Mouse (Mus musculus): ENCODE data around the gene Ap3d1. TPM values are rescaled to one million over a fixed set of nuclear protein-coding genes. Genes with fewer than 3 reads are reported as not detected.

Gene Ap3d1
- total RNA-seq (2014; fragmentation: Nextera tagmentation) = 54.1 and 79.5 TPM in 2 replicates
- 36.6 and 37.8 TPM in 2 replicates for total RNA-seq (2017)

DNA sequence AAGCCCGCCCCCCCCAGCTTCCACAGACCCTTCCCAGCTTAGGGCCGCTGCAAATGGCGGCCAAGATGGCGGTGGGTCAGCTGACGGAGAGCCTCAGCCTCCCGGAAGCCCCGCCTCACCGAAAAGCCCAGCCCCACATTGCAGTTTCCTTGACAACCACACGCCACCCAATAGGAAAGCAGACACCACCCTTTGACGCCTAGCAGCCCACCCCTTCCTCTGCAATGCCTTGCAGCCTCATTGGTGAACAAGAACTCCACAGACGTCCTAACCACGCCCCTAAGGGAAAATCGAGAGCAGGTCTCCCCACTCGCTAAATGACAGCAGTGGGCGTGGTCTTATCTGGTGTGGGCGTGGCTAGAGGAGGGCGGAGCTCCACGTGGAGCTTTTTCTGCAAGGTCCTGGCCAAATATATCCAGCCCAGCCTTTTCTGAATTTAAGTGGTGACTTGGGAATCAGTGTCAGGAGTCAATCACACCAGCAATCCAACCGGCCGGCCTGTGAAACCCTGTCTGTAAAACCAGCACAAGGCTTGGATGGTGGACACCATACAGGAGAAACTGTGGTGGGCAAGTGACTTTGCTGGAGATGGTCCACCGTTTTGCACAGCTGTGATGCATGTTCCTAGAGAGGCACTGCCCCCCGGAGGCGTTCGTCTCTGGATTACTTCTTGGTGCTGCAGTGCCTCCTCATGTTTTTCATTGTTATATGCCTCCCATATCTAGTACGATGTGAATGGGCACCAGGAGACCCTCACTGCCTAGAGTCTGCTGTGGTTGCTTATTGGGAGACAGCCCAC, at the start of gene Ap3d1:
Gene Ap3d1, minus strand, starts transcription at position 85 of the 799 bp plus-strand sequence.
- peak; percentile 99 for ATAC-seq (replicated peaks; ENCODE audit: low FRiP score, low TSS enrichment, poor library complexity, severe bottlenecking)

DNA sequence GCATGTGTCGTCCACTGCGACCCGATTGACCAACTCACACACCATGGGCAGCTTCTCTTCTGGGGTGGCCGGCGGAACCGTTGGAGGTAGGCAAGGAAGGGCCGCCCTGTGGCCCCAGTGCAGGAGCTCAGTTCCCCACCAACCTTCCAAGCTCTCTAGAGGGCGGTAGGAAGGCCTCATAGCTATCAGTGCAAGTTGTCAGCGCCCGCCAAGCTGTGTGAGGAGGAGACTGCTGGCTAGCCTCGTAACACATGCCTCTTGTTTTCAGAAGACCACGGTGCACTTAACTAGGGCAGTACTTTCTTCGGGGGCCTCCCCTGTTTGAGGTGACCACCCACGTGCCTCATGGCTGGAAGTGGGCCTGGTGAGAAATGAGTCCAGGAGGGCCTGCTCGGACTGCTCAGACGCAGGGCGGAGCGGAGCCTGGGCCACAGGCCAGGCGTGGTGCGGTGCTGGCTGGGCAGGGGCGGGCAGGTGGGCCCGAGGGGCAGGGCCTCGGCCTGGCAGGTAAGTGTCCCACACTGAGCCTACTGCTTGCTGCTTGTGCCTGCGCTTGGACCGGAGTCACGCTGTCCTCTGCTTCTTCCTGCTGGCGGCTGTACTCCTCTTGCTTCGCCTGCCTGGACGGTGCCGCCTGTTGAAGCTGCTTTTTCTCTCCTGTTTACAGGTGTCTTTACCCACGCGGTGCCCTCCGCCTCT, 49.6 kb upstream of the Ap3d1 start:
- no peak for ATAC-seq (replicated peaks; ENCODE audit: low FRiP score, low TSS enrichment, poor library complexity, severe bottlenecking)

DNA sequence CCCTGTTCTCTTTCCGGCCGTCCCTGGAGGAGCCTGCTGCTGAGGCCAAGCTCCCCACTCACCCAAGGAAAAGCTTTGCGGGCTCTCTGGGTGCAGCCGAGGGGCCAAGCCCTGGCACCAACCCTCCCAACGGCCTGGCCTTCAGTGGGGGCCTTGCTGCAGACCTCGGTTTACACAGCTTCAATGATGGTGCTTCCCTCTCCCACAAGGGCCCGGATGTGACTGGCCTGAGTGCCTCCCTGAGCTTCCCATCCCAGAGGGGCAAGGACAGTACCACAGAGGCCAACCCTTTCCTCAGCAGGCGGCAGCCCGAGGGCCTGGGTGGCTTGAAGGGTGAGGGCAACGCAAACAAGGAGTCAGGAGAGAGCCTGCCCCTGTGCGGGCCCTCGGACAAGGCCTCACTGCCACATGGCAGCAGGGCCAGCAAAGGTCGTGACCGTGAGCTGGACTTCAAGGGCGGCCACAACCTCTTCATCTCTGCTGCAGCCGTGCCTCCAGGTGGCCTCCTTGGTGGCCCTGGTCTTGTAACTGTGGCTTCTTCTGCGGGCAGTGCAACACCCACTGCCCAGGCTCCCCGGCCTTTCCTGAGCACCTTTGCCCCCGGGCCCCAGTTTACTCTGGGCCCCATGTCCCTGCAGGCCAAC, 48.8 kb upstream of the Ap3d1 start:
- ATAC-seq (replicated peaks; ENCODE audit: low FRiP score, low TSS enrichment, poor library complexity, severe bottlenecking) = no peak

DNA sequence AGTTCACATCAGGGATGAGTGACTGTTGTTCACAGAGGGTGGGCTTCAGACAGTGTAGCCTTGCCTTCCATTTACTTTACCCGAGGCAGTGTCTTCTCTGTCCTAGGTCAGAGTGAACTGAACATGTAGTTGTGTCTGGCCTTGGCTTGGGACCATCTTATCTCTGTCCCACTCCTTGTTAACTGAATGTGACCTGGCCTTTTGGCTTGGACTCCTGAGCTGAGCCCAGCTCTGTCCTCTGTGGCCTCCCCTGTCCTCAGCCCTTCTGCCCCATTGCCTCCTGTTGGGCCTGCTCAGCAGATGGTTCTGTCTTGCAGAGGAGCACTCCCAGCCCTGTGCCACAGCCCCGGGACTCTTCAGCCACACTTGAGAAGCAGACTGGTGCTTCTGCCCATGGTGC, 45.5 kb upstream of the Ap3d1 start:
- no peak for ATAC-seq (replicated peaks; ENCODE audit: low FRiP score, low TSS enrichment, poor library complexity, severe bottlenecking)

DNA sequence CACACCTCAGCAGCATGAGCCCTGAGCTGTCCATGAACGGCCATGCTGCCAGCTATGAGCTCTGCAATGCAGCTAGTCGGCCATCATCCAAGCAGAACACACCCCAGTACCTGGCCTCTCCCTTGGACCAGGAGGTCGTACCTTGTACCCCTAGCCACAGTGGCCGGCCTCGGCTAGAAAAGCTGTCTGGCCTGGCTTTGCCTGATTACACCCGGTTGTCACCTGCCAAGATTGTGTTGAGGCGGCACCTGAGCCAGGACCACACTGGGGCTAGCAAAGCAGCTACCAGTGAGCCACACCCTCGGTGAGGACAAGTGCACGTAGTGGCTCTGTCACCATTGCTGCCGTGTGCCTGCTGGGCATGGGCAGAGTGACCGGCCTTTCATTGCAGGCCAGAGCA, 43.9 kb upstream of the Ap3d1 start:
- no peak for ATAC-seq (replicated peaks; ENCODE audit: low FRiP score, low TSS enrichment, poor library complexity, severe bottlenecking)

DNA sequence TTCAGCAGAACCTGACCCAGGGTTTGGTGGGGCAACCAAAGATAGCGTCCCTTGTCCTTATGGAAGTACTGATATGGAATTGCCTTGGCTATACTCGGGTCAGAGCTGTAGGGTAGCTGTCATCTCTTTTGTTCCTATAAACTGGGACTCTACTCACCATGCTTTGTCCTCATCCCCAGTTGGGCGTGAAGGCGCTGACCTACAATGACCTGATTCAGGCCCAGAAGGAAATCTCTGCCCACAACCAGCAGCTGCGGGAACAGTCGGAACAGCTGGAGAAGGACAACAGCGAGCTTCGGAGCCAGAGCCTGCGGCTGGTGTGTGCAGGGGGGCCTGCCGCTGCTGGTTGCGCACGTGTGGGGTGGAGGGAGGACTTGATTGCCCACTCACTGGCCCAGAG, 42.8 kb upstream of the Ap3d1 start:
- ATAC-seq (replicated peaks; ENCODE audit: low FRiP score, low TSS enrichment, poor library complexity, severe bottlenecking) = no peak

DNA sequence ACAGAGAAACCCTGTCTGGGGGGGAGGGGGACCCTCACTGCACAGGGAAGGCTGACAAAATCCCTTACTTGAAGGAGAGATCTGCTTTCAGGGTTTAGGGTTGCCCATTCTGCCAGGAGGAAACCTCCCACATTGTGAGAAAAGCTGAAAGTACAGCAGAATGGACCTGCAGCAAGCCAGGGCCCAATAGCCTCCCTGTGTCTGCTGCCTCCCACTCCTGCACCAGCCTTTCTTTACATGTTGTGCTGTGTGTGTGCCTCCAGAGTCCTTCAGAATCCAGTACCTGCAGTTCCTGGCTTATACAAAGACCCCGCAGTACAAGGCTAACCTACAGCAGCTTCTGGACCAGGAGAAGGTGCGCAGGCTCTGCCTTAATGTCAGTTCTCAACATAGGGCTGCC, 42.2 kb upstream of the Ap3d1 start:
- no peak for ATAC-seq (replicated peaks; ENCODE audit: low FRiP score, low TSS enrichment, poor library complexity, severe bottlenecking)

DNA sequence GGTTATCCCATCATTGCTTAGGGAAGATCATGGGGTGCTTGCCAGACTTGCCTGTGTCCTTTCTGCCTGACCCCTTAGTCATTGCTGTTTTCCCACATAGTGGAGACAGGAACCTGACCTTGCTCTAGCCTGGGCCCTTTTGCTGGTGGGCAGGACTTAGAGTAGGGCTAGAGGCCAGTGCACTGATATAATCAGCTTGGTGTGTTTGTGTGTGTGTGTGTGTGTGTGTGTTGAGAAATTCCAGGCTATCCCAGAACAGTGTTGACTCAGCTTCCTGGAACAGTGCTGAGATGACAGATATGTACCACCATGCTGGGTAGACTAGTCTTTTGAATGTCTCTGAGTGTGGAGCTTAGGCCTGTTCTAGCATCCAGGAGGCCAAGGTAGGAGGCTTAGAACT, 37.5 kb upstream of the Ap3d1 start:
- ATAC-seq (replicated peaks; ENCODE audit: low FRiP score, low TSS enrichment, poor library complexity, severe bottlenecking) = no peak

DNA sequence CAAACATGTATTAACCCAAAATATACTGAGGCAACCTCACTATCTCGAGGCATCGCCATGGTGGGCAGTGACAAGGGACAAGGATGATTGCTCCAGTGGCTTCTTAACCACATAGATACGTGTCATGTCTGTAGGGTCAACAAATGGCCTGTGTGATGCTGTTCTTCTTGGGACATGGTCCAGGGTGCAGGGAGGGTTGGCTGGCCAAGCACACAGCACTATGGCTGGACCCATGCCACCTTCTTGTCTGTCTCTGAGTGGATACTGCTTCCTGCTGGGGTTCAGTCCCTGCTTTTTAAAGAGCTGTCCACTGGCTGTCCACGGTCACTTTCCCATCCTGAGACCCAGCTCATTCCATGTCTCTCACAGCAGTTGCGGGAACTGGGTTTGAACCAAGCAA, 35.1 kb upstream of the Ap3d1 start:
- ATAC-seq (replicated peaks; ENCODE audit: low FRiP score, low TSS enrichment, poor library complexity, severe bottlenecking) = no peak

DNA sequence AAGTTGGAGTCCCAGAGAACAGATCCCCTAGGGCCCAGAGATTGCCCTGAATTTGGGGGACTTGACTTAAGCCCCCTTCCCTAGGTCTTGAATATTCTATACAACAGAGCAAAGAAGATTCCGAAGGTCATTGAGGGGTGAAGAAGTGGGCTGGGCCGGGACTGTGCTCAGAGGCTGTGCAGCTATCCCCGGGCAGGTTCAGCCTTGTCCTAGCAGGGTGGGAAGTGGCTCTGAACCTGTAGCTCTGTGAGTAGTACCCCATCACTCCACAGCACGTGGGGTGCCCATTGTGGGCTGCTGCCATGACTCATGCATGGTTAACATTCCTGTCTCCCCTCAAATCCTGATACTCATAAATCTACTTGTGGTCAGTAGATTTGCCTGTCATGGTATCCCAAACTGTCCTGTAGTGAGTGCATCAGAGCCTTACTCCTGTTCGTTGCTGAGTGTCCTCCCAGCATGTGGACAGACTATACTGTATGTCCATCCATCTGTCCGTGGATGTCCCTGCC, 34.4 kb upstream of the Ap3d1 start:
- ATAC-seq (replicated peaks; ENCODE audit: low FRiP score, low TSS enrichment, poor library complexity, severe bottlenecking) = no peak

DNA sequence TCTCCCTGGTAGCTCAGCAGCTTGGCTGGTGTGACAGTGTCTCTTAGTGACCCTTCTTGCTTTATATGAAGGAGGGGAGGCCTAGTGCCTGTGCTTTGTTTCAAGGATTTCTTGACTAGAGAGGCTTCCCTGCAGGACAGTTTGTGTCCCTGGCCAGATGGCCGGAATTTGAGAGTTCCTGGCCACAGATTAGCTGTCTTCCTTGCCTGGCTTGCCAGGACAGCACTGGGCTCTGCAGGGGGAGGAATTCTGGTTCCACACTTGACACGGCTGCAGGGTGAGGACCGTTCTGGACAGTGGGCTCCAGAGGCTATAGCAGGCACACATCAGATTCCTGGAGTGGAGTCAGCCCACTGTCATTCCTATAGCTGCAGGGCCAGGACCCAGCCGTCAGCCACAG, 33.7 kb upstream of the Ap3d1 start:
- ATAC-seq (replicated peaks; ENCODE audit: low FRiP score, low TSS enrichment, poor library complexity, severe bottlenecking) = no peak

DNA sequence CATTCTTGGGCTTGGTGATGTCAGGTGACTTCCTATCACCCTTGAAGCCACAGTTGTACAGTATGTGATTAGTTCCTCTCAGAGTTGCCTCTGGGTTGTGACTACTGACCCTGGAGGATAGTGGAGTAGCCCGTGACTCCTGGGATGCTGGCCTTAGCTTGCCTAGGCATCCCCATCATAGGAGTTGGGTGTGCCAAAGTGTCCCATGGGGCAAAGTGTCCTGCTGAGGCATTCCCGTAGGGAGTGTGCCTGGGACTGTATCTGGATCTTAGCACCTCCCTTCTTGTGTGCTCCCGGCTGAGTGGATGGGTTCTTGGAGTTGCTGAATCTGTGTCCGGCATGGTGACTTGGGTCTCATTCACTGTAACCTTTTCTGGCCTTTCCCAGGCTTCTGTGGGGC, 32.9 kb upstream of the Ap3d1 start:
- ATAC-seq (replicated peaks; ENCODE audit: low FRiP score, low TSS enrichment, poor library complexity, severe bottlenecking) = peak; percentile 19

DNA sequence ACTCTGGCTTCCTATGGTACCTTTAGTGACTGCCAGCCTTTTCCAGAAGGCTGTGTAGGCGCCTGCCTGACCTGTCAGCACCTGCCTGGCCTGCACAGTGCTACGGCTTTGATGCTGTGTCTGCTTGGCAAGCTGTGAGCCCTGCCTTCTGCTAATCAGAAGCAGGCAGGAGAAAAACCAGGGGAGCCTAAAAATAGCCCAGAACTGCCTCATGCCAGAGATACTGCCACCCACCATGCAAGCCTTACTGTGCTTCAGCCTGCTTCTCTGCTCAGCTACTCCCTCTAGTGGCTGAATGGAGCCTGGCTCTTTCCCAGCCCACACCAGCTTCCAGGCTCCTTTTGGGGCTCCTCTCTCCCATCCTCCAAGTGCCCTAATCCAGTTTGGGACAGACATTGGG, 32.5 kb upstream of the Ap3d1 start:
- peak; percentile 97 for ATAC-seq (replicated peaks; ENCODE audit: low FRiP score, low TSS enrichment, poor library complexity, severe bottlenecking)

DNA sequence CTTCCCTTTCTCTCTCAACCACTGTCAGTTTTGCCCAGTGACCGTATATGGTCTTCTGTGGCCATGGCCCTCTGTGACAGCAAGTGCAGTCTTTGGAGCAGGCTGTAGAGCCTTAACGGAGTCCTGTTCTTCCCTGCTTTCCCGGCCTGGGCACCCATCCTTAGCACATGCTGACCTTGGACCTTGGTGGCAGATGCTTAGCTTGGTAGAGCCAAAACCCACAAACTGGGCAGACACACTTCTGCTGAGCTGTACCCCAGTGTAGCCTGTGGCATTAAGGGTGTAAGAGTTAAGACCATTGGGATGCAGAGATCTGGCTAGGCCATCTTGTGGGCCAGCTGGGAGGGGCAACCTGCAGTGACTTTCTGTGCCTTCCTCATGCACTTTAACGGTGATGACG, 31.8 kb upstream of the Ap3d1 start:
- no peak for ATAC-seq (replicated peaks; ENCODE audit: low FRiP score, low TSS enrichment, poor library complexity, severe bottlenecking)

DNA sequence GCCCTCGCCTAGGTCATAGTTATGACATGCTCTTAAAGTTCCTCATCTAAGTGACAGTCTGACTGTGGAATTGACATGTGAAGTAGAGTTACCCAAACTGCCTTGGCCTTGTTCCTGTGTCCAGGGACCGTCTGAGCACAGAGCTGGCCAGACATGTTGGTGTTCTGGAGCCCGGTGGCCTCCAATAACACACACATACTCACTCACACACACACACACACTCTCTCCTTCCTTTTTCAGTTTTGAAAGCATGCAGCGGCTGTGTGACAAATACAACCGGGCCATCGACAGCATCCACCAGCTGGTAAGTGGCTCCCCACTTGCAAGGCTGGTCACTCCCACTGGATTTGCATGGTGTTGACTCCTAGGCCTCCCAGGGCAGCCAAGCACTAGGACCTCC, 26.3 kb upstream of the Ap3d1 start:
- ATAC-seq (replicated peaks; ENCODE audit: low FRiP score, low TSS enrichment, poor library complexity, severe bottlenecking) = no peak

DNA sequence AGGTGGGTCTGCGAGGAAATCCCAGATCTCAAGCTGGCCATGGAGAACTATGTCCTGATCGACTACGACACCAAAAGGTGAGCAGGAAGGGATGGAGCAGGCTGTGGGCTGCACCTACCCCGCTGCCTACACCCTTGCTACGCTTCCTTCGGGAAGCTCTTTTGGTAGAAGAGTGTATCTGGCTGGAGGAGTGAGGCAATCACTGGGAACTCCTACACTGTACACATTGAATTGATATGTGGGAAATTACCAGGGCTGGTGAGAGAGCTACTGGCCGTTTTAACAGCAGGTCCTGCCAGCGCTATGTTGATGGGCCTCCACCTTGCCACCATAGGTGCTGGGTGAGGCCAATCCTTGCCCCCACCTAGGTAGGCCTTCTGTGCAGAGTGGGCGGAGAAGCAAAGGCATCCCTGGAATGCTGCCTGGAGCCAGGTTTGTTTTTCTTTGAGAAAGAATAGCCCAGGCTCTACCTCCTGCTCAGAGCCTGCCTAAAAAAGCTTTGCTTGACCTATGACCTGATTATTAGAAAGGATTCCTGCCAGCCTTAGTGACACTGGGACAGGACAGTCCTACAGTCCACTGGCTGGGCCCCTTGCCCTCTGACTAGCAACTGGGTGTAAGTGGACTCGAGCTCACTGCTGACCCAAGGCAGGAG, 24.2 kb upstream of the Ap3d1 start:
- ATAC-seq (replicated peaks; ENCODE audit: low FRiP score, low TSS enrichment, poor library complexity, severe bottlenecking) = no peak

DNA sequence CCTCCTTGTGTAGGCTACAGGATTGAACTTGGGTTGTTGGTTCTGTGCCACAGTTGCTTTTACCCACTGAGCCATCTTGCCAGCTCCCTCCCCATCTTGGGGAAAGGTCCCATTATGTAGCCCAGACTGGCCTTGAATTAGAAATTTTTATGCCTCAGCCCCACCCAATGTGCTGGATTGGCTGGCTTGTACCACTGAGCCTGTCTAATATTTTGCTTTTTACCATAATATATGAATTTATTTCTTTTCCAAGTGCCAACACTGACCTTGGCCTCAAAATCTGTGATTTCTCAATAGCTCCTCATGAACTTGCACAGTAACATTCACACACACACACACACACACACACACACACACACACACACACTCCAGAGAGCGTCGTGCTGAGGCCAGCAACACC, 23.7 kb upstream of the Ap3d1 start:
- no peak for ATAC-seq (replicated peaks; ENCODE audit: low FRiP score, low TSS enrichment, poor library complexity, severe bottlenecking)

DNA sequence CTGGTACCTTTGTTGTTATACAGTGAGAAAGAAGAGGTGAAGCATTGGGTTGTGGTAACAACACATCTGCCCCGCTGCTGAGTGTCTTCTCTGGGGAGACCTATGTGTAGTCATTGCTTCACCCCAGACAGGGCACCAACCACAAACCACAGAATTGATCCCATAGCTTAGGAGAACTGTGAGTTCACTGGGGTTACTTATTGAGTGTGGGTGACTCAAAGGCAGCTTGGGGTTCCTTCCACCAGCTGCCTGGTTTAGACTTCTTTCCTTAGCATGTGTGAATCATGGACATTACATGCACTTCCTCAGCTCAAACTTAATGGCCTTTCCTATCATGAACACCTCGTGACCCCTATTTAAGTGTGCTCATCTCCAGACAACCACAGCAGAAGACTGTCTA, 21.4 kb upstream of the Ap3d1 start:
- ATAC-seq (replicated peaks; ENCODE audit: low FRiP score, low TSS enrichment, poor library complexity, severe bottlenecking) = no peak

DNA sequence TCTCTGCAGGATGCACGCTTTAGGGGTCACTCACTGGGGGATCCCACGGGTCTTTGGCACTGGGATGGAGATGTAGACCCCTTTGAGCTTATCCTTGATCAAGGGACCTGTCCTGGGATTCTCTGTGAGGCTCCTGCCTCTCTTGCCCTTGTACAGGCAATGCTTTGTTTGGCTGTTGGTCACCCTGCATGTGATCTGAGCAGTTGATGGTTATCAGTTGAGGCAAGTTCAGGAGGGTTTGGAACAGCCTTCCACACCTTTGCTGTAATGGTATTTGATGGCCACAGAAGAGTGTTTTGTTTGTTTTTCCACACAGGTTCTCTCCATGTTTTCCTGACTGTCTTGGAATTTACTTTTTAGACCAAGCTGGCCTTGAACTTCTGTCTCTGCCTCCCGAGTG, 19.8 kb upstream of the Ap3d1 start:
- no peak for ATAC-seq (replicated peaks; ENCODE audit: low FRiP score, low TSS enrichment, poor library complexity, severe bottlenecking)

Measured in megakaryocyte-erythroid progenitor cell, adult 5-6 weeks (primary cell).